Mouse (Mus musculus) layer of hippocampus, adult 18-20 months (tissue): ENCODE measurements at regions not wholly inside any gene's neighbourhood (a gene's known extent, or its start where the extent isn't known, plus 50 kb on each side); places are given as distances from the start of the nearest gene placed in this dataset.

Source experiments
- DNase-seq, 2 experiments: peaks; one replicate each; pipeline ENCODE4 v3.0.0; 2022; ENCODE audit warnings: low spot score in 2 of 2

GRCm38 (mm10) chr1:169060627-169061026 is 470.6 kb downstream of the Nuf2 start:
- peak; percentile 16 to 68 for DNase-seq

GRCm38 (mm10) chr1:169060145-169060544 is 471.1 kb downstream of the Nuf2 start:
- DNase-seq: peak in 1 of 2 experiments; percentile 7

GRCm38 (mm10) chr1:169051863-169052257 is 479.4 kb downstream of the Nuf2 start:
- DNase-seq: no peak

DNA sequence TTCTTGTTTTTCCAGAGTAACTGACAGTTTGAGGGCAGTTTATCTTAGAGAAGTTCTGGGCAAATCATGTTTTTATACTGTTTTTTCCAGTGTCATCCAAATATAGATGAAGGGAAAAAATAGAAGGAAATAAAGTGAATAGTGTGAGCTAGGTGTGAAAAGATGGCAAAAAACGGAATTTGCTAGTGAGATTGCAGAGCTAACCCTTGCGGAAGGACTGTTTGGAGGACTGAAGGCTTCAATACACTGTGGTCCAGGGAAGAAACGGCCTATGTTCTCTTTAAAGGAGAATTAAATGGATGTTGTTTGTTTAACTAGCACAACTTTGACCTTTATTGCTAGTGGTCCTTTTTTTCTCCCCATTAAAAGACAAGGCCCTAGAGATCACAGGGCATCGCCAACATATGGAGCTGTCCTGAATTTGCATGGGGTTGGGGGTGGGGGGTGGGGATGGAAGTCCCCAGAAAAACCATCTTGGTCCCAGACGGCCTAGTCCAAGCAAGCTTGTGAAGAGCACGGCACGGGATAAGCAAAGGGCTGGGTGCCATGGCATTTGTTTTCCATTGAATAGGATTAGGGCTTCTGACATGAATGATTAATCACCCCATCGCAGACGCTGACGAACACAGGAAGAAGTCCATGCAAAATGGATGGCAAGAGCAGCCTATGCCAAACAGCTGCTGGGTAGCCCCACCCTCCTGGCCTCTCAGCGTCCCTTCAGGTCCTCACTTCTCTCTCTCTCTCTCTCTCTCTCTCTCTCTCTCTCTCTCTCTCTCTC is 480.0 kb downstream of the Nuf2 start:
- no peak for DNase-seq

DNA sequence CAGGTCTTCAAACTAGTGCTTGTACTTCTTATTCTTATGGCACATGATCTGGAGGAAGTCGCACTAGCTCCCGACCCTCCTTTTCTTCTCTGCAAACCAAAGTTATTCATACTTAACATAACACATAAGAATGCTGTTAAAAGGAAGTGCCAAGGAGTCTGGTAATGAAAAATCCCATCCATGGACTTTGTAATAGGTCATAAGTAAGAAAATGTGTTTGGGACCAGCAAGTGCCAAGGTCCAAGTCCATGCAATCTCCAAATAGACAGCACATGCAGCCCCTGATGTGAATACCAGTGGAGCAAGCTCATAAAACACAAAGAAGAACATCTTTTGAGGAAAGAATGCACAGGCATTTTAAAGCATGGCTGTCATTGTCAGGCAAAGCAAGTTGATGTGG is 481.4 kb downstream of the Nuf2 start:
- no peak for DNase-seq

DNA sequence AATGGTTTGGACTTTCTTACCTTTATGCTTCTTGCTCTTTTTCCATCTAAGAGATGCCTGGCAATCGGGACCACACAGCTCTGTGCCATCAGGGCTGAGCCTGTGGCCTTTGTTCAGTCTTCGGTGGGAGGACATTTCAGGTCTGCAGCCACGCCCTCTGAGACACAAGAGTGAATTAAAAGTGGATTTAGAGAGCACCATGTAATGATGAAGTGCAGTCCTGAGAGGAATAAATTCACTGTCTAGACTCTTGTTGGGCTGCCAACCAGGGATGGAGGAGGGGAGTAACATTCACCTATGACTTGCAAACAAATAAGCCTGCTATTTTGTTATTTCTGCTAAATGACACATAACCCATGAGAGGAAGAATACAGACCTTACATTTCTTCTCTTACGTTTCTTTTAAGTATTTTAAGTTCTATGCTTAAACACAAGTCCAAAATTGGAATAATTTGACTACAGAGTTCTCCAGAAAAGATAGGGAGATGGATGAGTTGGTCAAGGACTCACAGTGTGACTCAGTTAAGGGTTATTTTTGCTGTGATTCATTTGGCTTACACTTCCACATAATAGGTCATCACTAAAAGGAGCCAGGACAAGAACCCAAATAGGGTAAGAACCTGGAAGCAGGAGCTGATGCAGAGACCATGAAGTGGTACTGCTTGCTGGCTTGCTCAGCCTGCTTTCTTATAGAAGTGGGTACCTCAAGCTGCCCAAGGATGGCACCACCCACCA is 484.3 kb downstream of the Nuf2 start:
- no peak for DNase-seq

- DNase-seq: no peak
These were observed 497.7 kb downstream of the Nuf2 start for GRCm38 (mm10) chr1:169033517-169033916.

DNA sequence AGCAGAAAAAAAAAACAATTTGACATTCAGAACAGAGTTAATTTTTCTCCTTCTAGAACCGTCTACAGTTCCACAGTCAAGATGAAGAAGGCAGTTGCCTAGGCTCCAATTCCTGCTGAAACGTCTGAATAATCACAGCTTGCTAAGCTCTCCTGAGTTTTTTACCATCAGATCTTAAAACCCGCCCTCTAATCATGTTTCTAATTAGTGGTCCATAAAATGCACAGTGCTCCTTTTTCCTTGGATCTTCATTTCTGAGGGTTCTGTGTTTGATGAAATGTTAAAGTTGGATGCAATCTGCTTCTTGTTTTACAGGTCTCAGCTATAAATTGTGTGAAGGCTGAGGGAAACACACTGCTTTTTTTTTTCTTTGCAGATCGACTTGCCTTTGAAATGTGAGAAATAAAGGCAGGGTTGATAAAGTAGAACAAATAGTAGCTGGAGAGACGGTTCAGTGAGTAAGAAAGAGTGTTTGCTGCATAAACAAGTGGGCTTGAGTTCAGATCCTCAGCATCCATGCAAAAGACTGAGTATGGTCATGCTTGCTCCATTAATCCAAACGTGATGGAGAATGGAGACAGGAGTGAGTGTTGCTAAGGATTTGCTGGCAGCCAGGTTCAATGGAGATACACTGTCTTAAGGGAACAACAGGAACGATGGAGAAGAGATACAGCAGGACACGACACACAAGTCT is 499.3 kb downstream of the Nuf2 start:
- no peak for DNase-seq

DNA sequence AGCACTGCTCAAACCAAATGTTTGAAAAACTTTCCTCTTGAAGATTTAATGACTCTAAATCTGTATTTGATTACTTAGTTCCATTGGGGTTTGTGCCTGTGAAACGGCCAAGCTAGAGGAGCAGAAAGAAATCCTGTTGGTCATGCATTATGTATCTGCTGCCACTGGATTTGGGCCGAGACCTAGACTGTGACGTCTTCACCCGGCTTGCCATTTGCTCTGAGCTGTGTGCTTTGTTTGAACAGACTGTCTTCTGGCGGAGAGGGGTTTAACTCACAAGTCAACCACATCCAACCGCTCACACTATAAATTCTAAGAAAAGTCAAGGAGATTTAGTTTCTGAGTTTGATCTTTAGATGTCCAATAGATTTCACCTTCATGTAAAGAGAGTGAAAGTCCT is 503.6 kb downstream of the Nuf2 start:
- no peak for DNase-seq

DNA sequence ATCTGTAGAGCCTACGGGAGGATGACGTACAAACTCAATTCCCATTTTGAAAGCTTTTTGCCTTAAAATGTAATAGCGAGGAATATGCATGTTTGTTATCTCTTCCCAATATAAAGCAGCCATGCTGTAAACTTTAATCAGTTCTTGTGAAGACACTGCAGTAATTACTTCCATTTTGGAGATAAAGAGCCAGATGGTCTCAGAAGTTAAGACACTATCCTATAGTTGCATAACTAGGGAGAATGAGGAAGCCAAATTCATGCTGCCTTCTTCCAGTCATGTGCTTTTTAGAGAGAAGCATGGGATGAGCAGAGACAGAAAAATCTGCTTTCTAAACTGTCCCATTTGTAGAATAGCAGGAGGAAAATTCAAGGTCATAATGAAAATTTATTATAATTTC is 504.0 kb downstream of the Nuf2 start:
- DNase-seq: no peak

DNA sequence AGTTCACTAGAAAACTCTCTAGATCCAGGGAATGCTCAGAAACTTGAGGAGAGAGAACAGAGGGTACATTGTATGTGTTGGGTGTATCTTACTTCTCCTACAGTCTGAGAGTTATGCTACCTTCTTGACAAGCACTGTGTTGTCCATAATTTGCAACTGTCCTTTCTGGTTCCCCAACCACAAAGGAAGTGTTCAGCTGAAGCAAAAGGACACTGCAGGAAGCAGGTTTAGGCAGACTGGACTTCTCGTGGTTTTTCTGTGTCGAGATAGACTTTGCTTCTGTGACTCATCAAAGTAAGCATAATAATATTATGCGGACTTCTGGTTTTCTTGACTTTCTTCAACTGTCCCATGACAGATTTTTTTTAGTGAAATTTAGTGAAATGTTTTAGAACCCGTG is 506.7 kb downstream of the Nuf2 start:
- DNase-seq: no peak

- DNase-seq: peak; percentile 8 to 69
These were observed 539.6 kb downstream of the Nuf2 start for GRCm38 (mm10) chr1:168991506-168992244.

GRCm38 (mm10) chr1:168975037-168975698 is 543.1 kb upstream of the Pbx1 start:
- no peak for DNase-seq

DNA sequence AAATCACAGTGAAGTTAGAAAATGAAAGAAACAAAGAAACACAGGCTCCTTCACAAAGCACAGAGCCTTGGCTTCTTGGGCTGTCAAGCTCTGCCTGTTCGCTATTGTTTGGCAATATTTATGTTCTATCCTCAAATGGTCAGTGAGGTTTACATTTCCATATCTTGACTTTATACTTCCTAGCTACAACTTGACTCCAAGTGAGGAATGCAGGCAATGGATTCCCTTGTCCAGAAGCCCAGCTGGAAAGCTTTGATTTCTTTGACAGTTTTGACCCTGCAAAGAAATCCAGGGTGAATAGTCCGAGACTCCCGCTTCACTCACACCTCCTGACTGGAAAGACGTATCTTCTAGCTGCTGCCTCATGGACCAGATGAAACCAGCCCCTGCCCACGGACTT is 537.3 kb upstream of the Pbx1 start:
- DNase-seq: no peak

- no peak for DNase-seq
These were observed 535.3 kb upstream of the Pbx1 start for GRCm38 (mm10) chr1:168967334-168967733.

DNA sequence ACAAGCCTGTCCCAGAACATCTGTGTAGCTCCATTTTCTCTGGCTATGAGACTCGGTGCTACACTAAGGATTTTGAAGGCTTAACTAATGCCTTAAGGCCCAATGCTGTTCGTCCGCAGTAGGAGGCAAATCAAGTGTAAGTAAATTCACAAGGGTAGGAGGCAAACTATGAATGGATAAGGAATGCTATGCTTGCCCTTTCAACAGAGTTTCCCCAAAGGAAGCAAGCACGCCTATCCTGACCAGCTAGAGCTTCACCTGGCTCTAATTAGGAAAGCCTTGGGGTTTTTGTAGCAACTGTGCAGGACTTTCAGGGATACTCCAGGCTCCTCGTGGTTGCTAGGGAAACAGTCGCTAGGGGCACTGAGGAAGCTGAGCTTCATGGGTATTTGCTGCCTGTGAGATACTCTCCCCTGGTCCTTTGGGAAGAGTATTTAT is 532.4 kb upstream of the Pbx1 start:
- DNase-seq: no peak

DNA sequence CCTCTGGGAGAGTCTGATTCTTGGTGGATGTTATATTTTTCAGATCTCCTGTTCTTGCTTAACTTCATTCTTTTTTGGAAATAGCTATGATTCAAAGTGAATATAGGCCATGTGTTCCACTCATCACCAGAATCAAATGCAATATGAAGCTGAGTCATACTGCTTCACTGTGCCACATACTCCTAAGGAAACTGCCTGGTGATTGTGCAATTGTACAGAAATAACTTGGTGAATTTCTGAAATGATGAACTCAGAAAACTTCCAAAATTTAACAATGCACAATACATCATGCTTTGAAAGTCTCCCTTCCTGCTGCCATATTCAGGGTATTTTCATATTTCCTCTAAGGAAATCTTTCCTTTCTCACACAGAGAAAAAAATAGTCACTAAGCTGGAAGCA is 518.9 kb upstream of the Pbx1 start:
- DNase-seq: peak in 1 of 2 experiments; percentile 5

- DNase-seq: no peak
These were observed 492.2 kb upstream of the Pbx1 start for GRCm38 (mm10) chr1:168924100-168924815.

- DNase-seq: no peak
These were observed 486.4 kb upstream of the Pbx1 start for GRCm38 (mm10) chr1:168918331-168919076.
